Mouse (Mus musculus) heart, postnatal 0 days (tissue): ENCODE measurements at regions not wholly inside any gene's neighbourhood (a gene's known extent, or its start where the extent isn't known, plus 50 kb on each side); places are given as distances from the start of the nearest gene placed in this dataset.

Experiments used
- ATAC-seq: fragments of 200-750 bp; cut with Nextera tagmentation; 2 replicates; pipeline ENCODE4 v1.8.0; 2017; ENCODE audit warnings: low read depth, moderate number of reproducible peaks, moderate library complexity; ENCODE audit not compliant: insufficient read depth
- DNase-seq: peaks from one replicate; pipeline ENCODE4 v3.0.0-alpha.2; 2016; ENCODE audit warnings: low spot score
- H3K27ac ChIP-seq: fragments of 300-500 bp; sonication (generic); 2 replicates; pipeline ENCODE4 v1.5.1; 2014; ENCODE audit warnings: low read depth, mild to moderate bottlenecking
- H3K27me3 ChIP-seq: fragments of 300-500 bp; sonication (generic); 2 replicates; pipeline ENCODE4 v1.6.1; 2014; ENCODE audit warnings: low read length, mixed read lengths; ENCODE audit not compliant: control insufficient read depth, insufficient read depth
- H3K36me3 ChIP-seq: fragments of 300-500 bp; sonication (generic); replicated peaks from 2 replicates; pipeline ENCODE4 v1.6.1; 2014; ENCODE audit warnings: low read length, mixed read lengths; ENCODE audit not compliant: control insufficient read depth, insufficient read depth
- H3K4me1 ChIP-seq: fragments of 300-500 bp; sonication (generic); 2 replicates; pipeline ENCODE4 v1.6.1; 2014; ENCODE audit warnings: antibody characterized with exemption; ENCODE audit not compliant: control insufficient read depth, insufficient read depth
- H3K4me2 ChIP-seq: fragments of 300-500 bp; sonication (generic); 2 replicates; pipeline ENCODE4 v1.6.1; 2014; ENCODE audit warnings: low read depth, mild to moderate bottlenecking, low read length, moderate library complexity
- H3K4me3 ChIP-seq: fragments of 300-500 bp; sonication (generic); 2 replicates; pipeline ENCODE4 v1.5.1; 2014; ENCODE audit warnings: low read depth, low read length
- H3K9ac ChIP-seq: fragments of 300-500 bp; sonication (generic); replicated peaks from 2 replicates; pipeline ENCODE4 v1.6.1; 2014; ENCODE audit warnings: low read depth, low read length, mixed read lengths
- H3K9me3 ChIP-seq: fragments of 300-500 bp; sonication (generic); replicated peaks from 2 replicates; pipeline ENCODE4 v1.6.1; 2016; ENCODE audit warnings: low read length; ENCODE audit not compliant: control insufficient read depth
- CTCF ChIP-seq: IDR thresholded peaks from 2 replicates; pipeline ENCODE4 v1.5.1; 2016; ENCODE audit warnings: antibody characterized with exemption, control low read depth, low read depth
- EP300 ChIP-seq: IDR thresholded peaks from 2 replicates; pipeline ENCODE4 v1.6.1; 2016; ENCODE audit warnings: antibody characterized with exemption, low read depth
- WGBS: fragments of 180-500 bp; shearing (Covaris S2); extraction: QIAGEN DNeasy Blood & Tissue Kit; methylation state at CpG from one replicate; pipeline ENCODE4 v1.1.7; 2014; 5-methylcytosine and 5-hydroxymethylcytosine counted together

DNA sequence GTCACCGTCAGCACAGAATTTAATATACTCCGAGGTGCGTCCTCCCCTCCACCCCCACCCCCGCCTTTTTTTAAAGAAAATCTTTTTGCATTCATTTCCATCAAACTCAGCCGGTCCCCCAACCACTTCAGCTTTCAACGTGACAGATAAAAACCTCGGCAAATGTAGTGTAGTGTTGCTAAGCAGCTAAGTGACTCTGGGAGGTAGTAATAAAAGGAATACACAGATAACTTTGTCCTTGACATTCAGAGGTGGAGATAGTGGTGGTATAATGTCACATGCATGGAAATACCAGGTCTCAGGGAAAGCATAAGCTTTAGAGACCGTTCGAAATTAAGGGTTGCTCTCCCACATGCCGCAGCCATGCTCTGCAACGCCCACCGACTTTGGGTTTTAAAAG is 320.7 kb downstream of the Pdcd6ip start:
- H3K4me2 ChIP-seq = peak overlapping the region; percentile 17
- no peaks in the 10 kb centered on the region for H3K9me3 ChIP-seq
- peak; percentile 61 for DNase-seq
- ATAC-seq = peak; percentile 71
- H3K27ac ChIP-seq = 0 out of 2 replicates have a peak overlapping the region, but pooled peaks have one; percentile 20
- no peak overlapping the region for H3K9ac ChIP-seq
- WGBS = 35% methylated on average over 12 of the region's 12 CpGs
- no peak overlapping the region for H3K4me3 ChIP-seq
- no peaks in the 10 kb centered on the region for H3K27me3 ChIP-seq
- TF ChIP-seq EP300 = no peak
- TF ChIP-seq CTCF = no peak
- peaks cover 7% of the 10 kb centered on the region for H3K4me1 ChIP-seq
- H3K36me3 ChIP-seq = no peaks in the 10 kb centered on the region

DNA sequence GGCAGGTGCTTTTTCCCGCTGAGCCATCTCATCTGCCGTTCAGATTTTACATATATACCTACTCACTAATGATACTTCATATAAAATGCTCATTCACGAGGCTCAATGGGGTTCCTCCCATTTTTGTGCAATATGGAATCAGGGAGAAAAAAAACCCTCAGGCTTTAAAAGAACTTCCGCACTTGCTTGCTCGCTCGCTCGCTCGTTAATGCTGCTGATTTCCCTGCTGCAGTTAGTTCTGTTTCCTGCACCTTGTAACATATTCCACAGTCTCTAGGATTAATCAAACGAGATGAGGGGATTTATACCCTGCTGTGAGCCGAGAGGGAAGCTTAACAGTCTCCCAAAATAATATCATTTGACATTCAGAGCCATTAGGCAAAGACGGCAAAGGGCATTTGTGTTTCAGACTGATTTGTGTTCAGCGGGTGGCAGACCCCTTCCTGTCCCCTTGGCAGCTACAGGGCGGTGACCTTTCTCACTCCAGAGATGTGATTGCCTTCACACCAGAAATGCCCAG is 326.4 kb downstream of the Pdcd6ip start:
- no peak overlapping the region for H3K4me2 ChIP-seq
- 61% methylated on average over 13 of the region's 13 CpGs for WGBS
- H3K27ac ChIP-seq = no peak overlapping the region

DNA sequence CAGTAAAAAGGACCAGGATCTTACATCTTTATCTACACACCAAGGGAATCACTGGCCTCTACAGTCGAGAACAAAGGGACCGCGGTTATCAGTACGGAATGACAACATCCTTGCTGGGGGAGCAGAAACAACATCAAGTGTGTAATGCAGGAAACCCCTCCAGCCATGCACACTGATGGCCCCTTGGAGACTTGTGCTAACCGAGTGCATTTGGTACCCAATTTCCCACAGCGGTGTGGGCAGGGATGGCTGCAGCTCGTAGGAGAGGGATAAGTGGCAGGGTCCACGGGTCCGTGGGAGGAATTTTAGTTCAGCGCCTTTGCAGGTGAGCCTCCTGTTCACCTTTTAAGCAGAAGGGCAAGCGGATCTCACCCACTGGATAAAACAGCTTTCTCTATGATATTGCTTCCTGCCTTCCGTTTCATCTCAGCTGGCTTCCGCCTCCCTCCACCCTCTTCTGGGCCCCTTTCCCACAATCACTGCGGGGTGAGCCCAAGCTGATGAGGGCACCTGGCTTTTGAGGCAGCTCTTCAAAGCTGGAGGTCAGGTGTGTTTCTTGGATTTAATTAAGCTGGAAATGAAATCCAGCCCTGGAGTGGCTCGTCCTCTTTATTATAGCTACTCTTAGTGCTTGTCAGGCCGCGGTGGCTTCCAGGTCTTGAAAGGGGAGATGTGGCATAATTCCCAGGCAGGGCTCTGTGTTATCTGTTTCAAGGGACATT is 327.5 kb downstream of the Pdcd6ip start:
- Histone ChIP-seq H3K36me3 (no peaks in the 10 kb centered on the region), H3K9ac (no peak overlapping the region), H3K27me3 (no peaks in the 10 kb centered on the region), H3K4me2 (no peak overlapping the region), H3K4me3 (no peak overlapping the region), H3K27ac (no peak overlapping the region), H3K9me3 (no peaks in the 10 kb centered on the region), H3K4me1 (no peaks in the 10 kb centered on the region)
- DNase-seq (no peak), ATAC-seq (no peak)
- TF ChIP-seq CTCF (no peak), EP300 (no peak)
- 39% methylated on average over 17 of the region's 17 CpGs for WGBS

More for the DNA sequence above, 326.4 kb downstream of the Pdcd6ip start:
- Histone ChIP-seq H3K4me3 (no peak overlapping the region), H3K9ac (no peak overlapping the region), H3K9me3 (no peaks in the 10 kb centered on the region), H3K27me3 (no peaks in the 10 kb centered on the region), H3K4me1 (no peaks in the 10 kb centered on the region), H3K36me3 (no peaks in the 10 kb centered on the region)
- no peak for TF ChIP-seq CTCF
- TF ChIP-seq EP300 = no peak
- no peak for ATAC-seq
- no peak for DNase-seq

DNA sequence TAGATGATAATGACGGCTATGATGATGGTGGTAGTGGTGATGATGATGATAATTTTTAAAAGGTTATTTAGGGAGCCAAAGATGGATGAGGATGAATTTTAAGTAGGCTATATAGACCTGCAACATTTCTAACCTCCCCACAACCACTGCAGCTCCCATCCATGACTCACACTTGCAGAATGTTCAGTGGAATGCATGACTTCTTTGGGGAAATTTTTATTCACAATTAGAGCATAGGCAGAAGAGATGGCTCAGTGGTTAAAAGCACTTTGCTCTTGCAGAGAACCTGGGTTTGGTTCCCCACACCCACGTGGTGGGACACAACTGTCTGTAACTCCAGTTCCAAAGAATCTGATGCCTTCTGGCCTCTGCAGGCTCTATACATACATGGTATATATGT is 329.5 kb downstream of the Pdcd6ip start:
- H3K4me2 ChIP-seq = no peak overlapping the region
- no peak overlapping the region for H3K9ac ChIP-seq
- no peaks in the 10 kb centered on the region for H3K36me3 ChIP-seq
- DNase-seq (no peak), ATAC-seq (no peak)
- no peaks in the 10 kb centered on the region for H3K9me3 ChIP-seq
- no peaks in the 10 kb centered on the region for H3K27me3 ChIP-seq
- 73% methylated on average over 2 of the region's 2 CpGs for WGBS
- no peak for TF ChIP-seq CTCF
- no peak for TF ChIP-seq EP300
- no peak overlapping the region for H3K27ac ChIP-seq
- no peak overlapping the region for H3K4me3 ChIP-seq
- H3K4me1 ChIP-seq = no peaks in the 10 kb centered on the region

DNA sequence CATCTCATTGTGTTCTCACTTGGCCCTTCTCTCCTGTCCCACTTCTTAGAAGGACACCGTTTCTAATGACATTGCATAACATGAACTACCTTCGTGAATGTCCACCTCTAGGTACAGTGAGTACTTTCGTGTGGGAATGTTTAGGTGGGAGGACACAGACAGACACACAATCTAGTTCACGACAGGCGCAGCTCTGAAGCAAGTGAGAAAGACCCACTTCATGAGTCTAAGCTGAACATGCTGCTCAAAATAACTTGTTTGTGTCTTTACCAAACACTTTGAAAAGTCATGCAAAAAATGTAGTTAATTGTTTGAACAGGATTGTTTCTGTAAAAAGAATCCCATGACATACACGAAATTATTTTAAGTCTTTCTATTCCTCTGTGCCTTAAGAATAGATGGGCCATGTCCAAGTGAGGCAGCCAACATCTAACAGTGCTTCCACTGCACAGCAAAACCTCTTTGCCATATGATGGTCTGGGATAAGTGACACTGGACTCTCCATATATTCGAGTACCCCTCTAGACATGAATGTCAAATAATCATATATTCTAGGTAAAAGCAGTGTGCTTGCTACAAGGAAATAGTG is 336.2 kb downstream of the Pdcd6ip start:
- no peaks in the 10 kb centered on the region for H3K36me3 ChIP-seq
- no peak overlapping the region for H3K27ac ChIP-seq
- no peaks in the 10 kb centered on the region for H3K9me3 ChIP-seq
- no peaks in the 10 kb centered on the region for H3K27me3 ChIP-seq
- ATAC-seq = no peak
- TF ChIP-seq EP300 (no peak), CTCF (no peak)
- H3K4me1 ChIP-seq = no peaks in the 10 kb centered on the region
- no peak for DNase-seq
- no peak overlapping the region for H3K4me3 ChIP-seq
- H3K9ac ChIP-seq = no peak overlapping the region
- H3K4me2 ChIP-seq = no peak overlapping the region
- WGBS = 70% methylated on average over 7 of the region's 7 CpGs
